Mouse (Mus musculus): ENCODE measurements around the gene Scrt2. TPM values are rescaled to one million over a fixed set of nuclear protein-coding genes. Genes with fewer than 3 reads are reported as not detected.

Gene Scrt2
- polyA plus RNA-seq, 1 experiment: 0.01 TPM

- DNase-seq (ENCODE audit: low spot score): no peak
Observed at GRCm38 (mm10) chr2:152142571-152142970, 61.2 kb downstream of the Scrt2 start.

- no peak for DNase-seq (ENCODE audit: low spot score)
Observed at GRCm38 (mm10) chr2:152143279-152144157, 62.2 kb downstream of the Scrt2 start, which contains the start of gene Tcf15. TSS of gene Tcf15 (plus strand) at chr2:152143561.

- no peak for DNase-seq (ENCODE audit: low spot score)
Observed at GRCm38 (mm10) chr2:152144158-152144450, 62.8 kb downstream of the Scrt2 start.

- no peak for DNase-seq (ENCODE audit: low spot score)
Observed at GRCm38 (mm10) chr2:152144501-152144900, 63.2 kb downstream of the Scrt2 start.

Other genes with a start within 250 kb of the Scrt2 start
- gene Rspo4, start 238.6 kb upstream of the Scrt2 start, polyA plus RNA-seq (2012; rRNA removed): not detected in 2 replicates
- 2.6 and 2.8 TPM in 2 replicates for gene Angpt4, start 170.3 kb upstream of the Scrt2 start, polyA plus RNA-seq (2012; rRNA removed)
- gene Fam110a, start 101.3 kb upstream of the Scrt2 start, polyA plus RNA-seq (2012; rRNA removed): 20.0 and 20.2 TPM in 2 replicates
- 34.0 and 37.1 TPM in 2 replicates for gene Slc52a3, start 85.0 kb upstream of the Scrt2 start, polyA plus RNA-seq (2012; rRNA removed)
- 44.9 and 46.3 TPM in 2 replicates for gene Srxn1, start 24.0 kb downstream of the Scrt2 start, polyA plus RNA-seq (2012; rRNA removed)
- 2.3 and 2.8 TPM in 2 replicates for gene Tcf15, start 62.0 kb downstream of the Scrt2 start, polyA plus RNA-seq (2012; rRNA removed)
- 53.8 and 58.6 TPM in 2 replicates for gene Csnk2a1, start 145.3 kb downstream of the Scrt2 start, polyA plus RNA-seq (2012; rRNA removed)
- gene Tbc1d20, start 212.3 kb downstream of the Scrt2 start, polyA plus RNA-seq (2012; rRNA removed): 42.0 and 44.4 TPM in 2 replicates